9 mouse cellular contexts compared by ENCODE assay signal in genomic region chr17:56289371-56290331, GRCm38 (mm10). TPM values are rescaled to one million over a fixed set of nuclear protein-coding genes. Genes with fewer than 3 reads are reported as not detected.
DNase-seq lines count a peak whose midpoint lies in the region; ATAC-seq and TF ChIP-seq lines count a peak whose summit lies in the region.
"Had no signal": no experiment of that assay in that cellular context is flagged by ENCODE, and none has a peak within 500 bp of the region (broad histone marks: within the 10 kb centered on the region; RNA-seq: fewer than 3 reads in every experiment).

No protein-coding gene starts in this region.

- intact Hi-C loops in heart, postnatal 14 days (cut with DNase I), result loop anchor here (2.0 kb wide), 1 partner anchor 13 kb away; the partner anchor contains the start of gene Ticam1

- peak; percentile 53 to 65; a peak in 2 of 4 replicates for TF ChIP-seq EP300 in MEL (IDR thresholded peaks at IDR 0.05; ENCODE audit: low read depth in 1 of 2, low read length in 2 of 2)

- TF ChIP-seq POLR2A in MEL (IDR thresholded peaks at IDR 0.05; ENCODE audit: control insufficient read depth in 1 of 2, insufficient read depth in 1 of 2, low read depth in 1 of 2, low read length in 2 of 2, poor library complexity in 1 of 2), result no peak; a peak in 1 of 4 replicates

- H3K4me3 ChIP-seq in MEL (ENCODE audit: control insufficient read depth in 1 of 2, insufficient read depth in 1 of 2, low read depth in 2 of 2, low read length in 2 of 2), result peak overlapping the region; percentile 60 to 93
- H3K4me3 ChIP-seq in embryonic facial prominence, embryonic 12.5 days, result peak overlapping the region; percentile 53
- H3K4me3 ChIP-seq in limb, embryonic 13.5 days, result peak overlapping the region; percentile 63
- H3K4me3 ChIP-seq in midbrain, embryonic 12.5 days, result peak overlapping the region; percentile 43

- ATAC-seq in embryonic facial prominence, embryonic 12.5 days (ENCODE audit: insufficient number of reproducible peaks, insufficient read depth, low FRiP score, low TSS enrichment), result peak; percentile 8
- ATAC-seq in limb, embryonic 13.5 days (ENCODE audit: low FRiP score, low read depth), result peak; percentile 3; the same call in 1 of the 2 replicates
- ATAC-seq in midbrain, embryonic 12.5 days (ENCODE audit: low FRiP score, low read depth), result peak; percentile 25

- peaks cover 0 to 21% of the 10 kb centered on the region in 2 experiments; a peak in 2 of 4 replicates for H3K36me3 ChIP-seq in MEL (ENCODE audit: control insufficient read depth in 1 of 2, insufficient read depth in 2 of 2, low read length in 2 of 2)
- H3K36me3 ChIP-seq in embryonic facial prominence, embryonic 12.5 days, result peaks cover 23% of the 10 kb centered on the region
- H3K36me3 ChIP-seq in limb, embryonic 13.5 days, result peaks cover 26% of the 10 kb centered on the region
- peaks cover 7% of the 10 kb centered on the region; the same call in 1 of the 2 replicates for H3K36me3 ChIP-seq in midbrain, embryonic 12.5 days

- no peaks in the 10 kb centered on the region; the same call in 1 of the 2 replicates for H3K79me2 ChIP-seq in MEL (ENCODE audit: control insufficient read depth, insufficient read depth, low read length, poor library complexity)

- no peak for TF ChIP-seq RAD21 in MEL (IDR thresholded peaks at IDR 0.05; ENCODE audit: low read depth, low read length)

- H3K4me1 ChIP-seq in MEL (ENCODE audit: control insufficient read depth in 1 of 2, insufficient read depth in 2 of 2, low read length in 2 of 2), result peaks cover 6 to 36% of the 10 kb centered on the region in 2 experiments; a peak in 3 of 4 replicates
- peaks cover 27% of the 10 kb centered on the region for H3K4me1 ChIP-seq in embryonic facial prominence, embryonic 12.5 days
- H3K4me1 ChIP-seq in limb, embryonic 13.5 days, result peaks cover 41% of the 10 kb centered on the region
- H3K4me1 ChIP-seq in midbrain, embryonic 12.5 days, result peaks cover 35% of the 10 kb centered on the region

- peak overlapping the region; percentile 76 for H3K4me2 ChIP-seq in embryonic facial prominence, embryonic 12.5 days (replicated peaks)
- peak overlapping the region; percentile 84 for H3K4me2 ChIP-seq in limb, embryonic 13.5 days (replicated peaks)
- H3K4me2 ChIP-seq in midbrain, embryonic 12.5 days (replicated peaks), result peak overlapping the region; percentile 54

- peak overlapping the region; percentile 75 for H3K27ac ChIP-seq in MEL (ENCODE audit: control insufficient read depth, low read depth, low read length)
- H3K27ac ChIP-seq in embryonic facial prominence, embryonic 12.5 days, result peak overlapping the region; percentile 96
- peak overlapping the region; percentile 96 for H3K27ac ChIP-seq in limb, embryonic 13.5 days
- peak overlapping the region; percentile 73 for H3K27ac ChIP-seq in midbrain, embryonic 12.5 days (replicated peaks)

- peak overlapping the region; percentile 57 for H3K9ac ChIP-seq in MEL (ENCODE audit: control insufficient read depth, low read depth, low read length, poor library complexity, severe bottlenecking)
- H3K9ac ChIP-seq in embryonic facial prominence, embryonic 12.5 days, result peak overlapping the region; percentile 63
- peak overlapping the region; percentile 74 for H3K9ac ChIP-seq in limb, embryonic 13.5 days
- H3K9ac ChIP-seq in midbrain, embryonic 12.5 days (replicated peaks), result peak overlapping the region; percentile 45

- no peaks in the 10 kb centered on the region for H3K27me3 ChIP-seq in MEL (ENCODE audit: control insufficient read depth in 1 of 2, insufficient read depth in 2 of 2, low read length in 2 of 2)
- no peaks in the 10 kb centered on the region for H3K27me3 ChIP-seq in embryonic facial prominence, embryonic 12.5 days
- H3K27me3 ChIP-seq in limb, embryonic 13.5 days, result no peaks in the 10 kb centered on the region
- H3K27me3 ChIP-seq in midbrain, embryonic 12.5 days, result no peaks in the 10 kb centered on the region; the same call in 1 of the 2 replicates

- DNase-seq in 3T3-L1 (ENCODE audit: low read depth, low spot score), result peak; percentile 65
- DNase-seq in MEL (ENCODE audit: low read depth, low spot score), result peak; percentile 72
- DNase-seq in heart, postnatal 14 days, result peak; percentile 62 to 75
- DNase-seq in thymus, postnatal 25 days, result peak; percentile 58
- DNase-seq in frontal cortex, adult 2 months (ENCODE audit: extremely low spot score in 1 of 2, low spot score in 1 of 2), result no peak

- no peak for TF ChIP-seq CTCF in MEL (IDR thresholded peaks at IDR 0.05 in 2 of 3, conservative IDR thresholded peaks at IDR 0.05 in 1 of 3; ENCODE audit: control insufficient read depth in 1 of 3, insufficient read depth in 1 of 3, low read depth in 2 of 3, low read length in 3 of 3, poor library complexity in 1 of 3, severe bottlenecking in 1 of 3)

- no peaks in the 10 kb centered on the region for H3K9me3 ChIP-seq in MEL (replicated peaks; ENCODE audit: insufficient read depth, low read length)
- H3K9me3 ChIP-seq in embryonic facial prominence, embryonic 12.5 days, result no peaks in the 10 kb centered on the region
- no peaks in the 10 kb centered on the region for H3K9me3 ChIP-seq in limb, embryonic 13.5 days
- no peaks in the 10 kb centered on the region for H3K9me3 ChIP-seq in midbrain, embryonic 12.5 days

- under 1% methylated on average over 23 of the region's 23 CpGs for WGBS in embryonic facial prominence, embryonic 12.5 days
- WGBS in limb, embryonic 13.5 days, result under 1% methylated on average over 23 of the region's 23 CpGs
- WGBS in midbrain, embryonic 12.5 days, result 1% methylated on average over 23 of the region's 23 CpGs

TF ChIP-seq in MEL, 35 proteins besides CTCF, POLR2A, EP300 and RAD21 (continues in another document):
- TF ChIP-seq TBP (IDR thresholded peaks at IDR 0.05; ENCODE audit: low read depth, low read length), result no peak
- TF ChIP-seq MEF2A (IDR thresholded peaks at IDR 0.05; ENCODE audit: extremely low read depth, insufficient replicate concordance, low read depth, low read length, poor library complexity, severe bottlenecking), result no peak
- no peak for TF ChIP-seq E2F4 (IDR thresholded peaks at IDR 0.05; ENCODE audit: borderline replicate concordance, low read depth, low read length)
- TF ChIP-seq UBTF (IDR thresholded peaks at IDR 0.05; ENCODE audit: borderline replicate concordance, insufficient read depth, low read depth, low read length), result no peak
- no peak for TF ChIP-seq ELF1 (IDR thresholded peaks at IDR 0.05; ENCODE audit: low read depth, low read length)
- TF ChIP-seq BHLHE40 (IDR thresholded peaks at IDR 0.05; ENCODE audit: borderline replicate concordance, low read depth, low read length), result peak; percentile 94

RNA-seq across cellular contexts. Expression of gene Plin3, which starts 3.0 kb away (rescaled TPM):
- total RNA-seq in MEL (2012; rRNA removed), result 6.6 and 7.6 TPM in 2 replicates
- polyA plus RNA-seq in MEL (2012; ENCODE audit: insufficient read depth in 1 of 2, insufficient read length in 2 of 2, low read depth in 1 of 2, low replicate concordance in 2 of 2, missing spikeins in 1 of 2), result 10 to 100 TPM in 1 of 2 experiments, not detected in 1; 13.1 TPM
- 56.6 and 67.4 TPM in 2 replicates for polyA plus RNA-seq in embryonic facial prominence, embryonic 12.5 days (2016; fragmentation: Nextera tagmentation; extraction: Ambion mirVana)
- total RNA-seq in heart, postnatal 14 days (2021), result 100 to 1,000 TPM; 115 to 133 TPM
- polyA plus RNA-seq in limb, embryonic 13.5 days (2015; fragmentation: Nextera tagmentation; extraction: Ambion mirVana), result 78.1 and 80.4 TPM in 2 replicates
- polyA plus RNA-seq in midbrain, embryonic 12.5 days (2016; fragmentation: Nextera tagmentation; extraction: Ambion mirVana), result 28.9 and 29.0 TPM in 2 replicates
- polyA plus RNA-seq in frontal cortex, adult 2 months (2012; rRNA removed), result 10.8 and 11.2 TPM in 2 replicates

RNA-seq across cellular contexts. Expression of gene Arrdc5, which starts 10.4 kb away (rescaled TPM):
- not detected in 2 replicates for total RNA-seq in MEL (2012; rRNA removed)
- not detected for polyA plus RNA-seq in MEL (2012; ENCODE audit: insufficient read depth in 1 of 2, insufficient read length in 2 of 2, low read depth in 1 of 2, low replicate concordance in 2 of 2, missing spikeins in 1 of 2)
- not detected in 2 replicates for polyA plus RNA-seq in embryonic facial prominence, embryonic 12.5 days (2016; fragmentation: Nextera tagmentation; extraction: Ambion mirVana)
- total RNA-seq in heart, postnatal 14 days (2021), result under 1 TPM in 1 of 2 experiments, not detected in 1; 0.36 TPM
- polyA plus RNA-seq in limb, embryonic 13.5 days (2015; fragmentation: Nextera tagmentation; extraction: Ambion mirVana), result not detected in 2 replicates
- polyA plus RNA-seq in midbrain, embryonic 12.5 days (2016; fragmentation: Nextera tagmentation; extraction: Ambion mirVana), result not detected in 2 replicates
- polyA plus RNA-seq in frontal cortex, adult 2 months (2012; rRNA removed), result not detected in 2 replicates
- total RNA-seq: gastrocnemius, postnatal 4 days had no signal

RNA-seq across cellular contexts. Expression of gene Ticam1, which starts 13.1 kb away (rescaled TPM):
- total RNA-seq in MEL (2012; rRNA removed), result 3.5 and 4.6 TPM in 2 replicates
- polyA plus RNA-seq in MEL (2012; ENCODE audit: insufficient read depth in 1 of 2, insufficient read length in 2 of 2, low read depth in 1 of 2, low replicate concordance in 2 of 2, missing spikeins in 1 of 2), result 1 to 10 TPM in 1 of 2 experiments, not detected in 1; 8.7 TPM
- 2.7 and 3.5 TPM in 2 replicates for polyA plus RNA-seq in embryonic facial prominence, embryonic 12.5 days (2016; fragmentation: Nextera tagmentation; extraction: Ambion mirVana)
- 10 to 100 TPM in 1 of 2 experiments, 1 to 10 TPM in 1; 9.5 to 11.4 TPM for total RNA-seq in heart, postnatal 14 days (2021)
- polyA plus RNA-seq in limb, embryonic 13.5 days (2015; fragmentation: Nextera tagmentation; extraction: Ambion mirVana), result 4.4 and 4.6 TPM in 2 replicates
- 1.7 TPM in 2 replicates for polyA plus RNA-seq in midbrain, embryonic 12.5 days (2016; fragmentation: Nextera tagmentation; extraction: Ambion mirVana)
- 4.5 and 5.0 TPM in 2 replicates for polyA plus RNA-seq in frontal cortex, adult 2 months (2012; rRNA removed)

RNA-seq across cellular contexts. Expression of gene Uhrf1, which starts 13.5 kb away (rescaled TPM):
- total RNA-seq in MEL (2012; rRNA removed), result 185 and 201 TPM in 2 replicates
- 100 to 1,000 TPM; 115 to 133 TPM for polyA plus RNA-seq in MEL (2012; ENCODE audit: insufficient read depth in 1 of 2, insufficient read length in 2 of 2, low read depth in 1 of 2, low replicate concordance in 2 of 2, missing spikeins in 1 of 2)
- polyA plus RNA-seq in embryonic facial prominence, embryonic 12.5 days (2016; fragmentation: Nextera tagmentation; extraction: Ambion mirVana), result 157 and 160 TPM in 2 replicates
- total RNA-seq in heart, postnatal 14 days (2021), result 10 to 100 TPM in 1 of 2 experiments, 1 to 10 TPM in 1; 4.8 to 12.2 TPM
- 136 and 146 TPM in 2 replicates for polyA plus RNA-seq in limb, embryonic 13.5 days (2015; fragmentation: Nextera tagmentation; extraction: Ambion mirVana)
- 161 and 166 TPM in 2 replicates for polyA plus RNA-seq in midbrain, embryonic 12.5 days (2016; fragmentation: Nextera tagmentation; extraction: Ambion mirVana)
- polyA plus RNA-seq in frontal cortex, adult 2 months (2012; rRNA removed), result 1.8 and 2.1 TPM in 2 replicates

RNA-seq across cellular contexts. Expression of gene Fem1a, which starts 33.0 kb away (rescaled TPM):
- 16.2 and 21.5 TPM in 2 replicates for total RNA-seq in MEL (2012; rRNA removed)
- 10 to 100 TPM in 1 of 2 experiments, not detected in 1; 17.1 TPM for polyA plus RNA-seq in MEL (2012; ENCODE audit: insufficient read depth in 1 of 2, insufficient read length in 2 of 2, low read depth in 1 of 2, low replicate concordance in 2 of 2, missing spikeins in 1 of 2)
- 15.3 and 15.5 TPM in 2 replicates for polyA plus RNA-seq in embryonic facial prominence, embryonic 12.5 days (2016; fragmentation: Nextera tagmentation; extraction: Ambion mirVana)
- 10 to 100 TPM; 90.4 to 94.6 TPM for total RNA-seq in heart, postnatal 14 days (2021)
- 12.3 and 13.7 TPM in 2 replicates for polyA plus RNA-seq in limb, embryonic 13.5 days (2015; fragmentation: Nextera tagmentation; extraction: Ambion mirVana)
- polyA plus RNA-seq in midbrain, embryonic 12.5 days (2016; fragmentation: Nextera tagmentation; extraction: Ambion mirVana), result 17.9 and 18.6 TPM in 2 replicates
- polyA plus RNA-seq in frontal cortex, adult 2 months (2012; rRNA removed), result 23.7 and 24.1 TPM in 2 replicates

Comparison
In these comparisons a context has a peak if more than half of its experiments do, and no peak if none do; other contexts are left out.
1. DNase-seq: peak in 3T3-L1 (single experiment), MEL (single experiment), heart, postnatal 14 days (2 of 2) and thymus, postnatal 25 days (single experiment); none in frontal cortex, adult 2 months (0 of 2).
2. Peak in every context shown above with its lines, with median percentiles within 50 percentile points of each other: H3K27ac ChIP-seq, H3K4me3 ChIP-seq, H3K9ac ChIP-seq, ATAC-seq and H3K4me2 ChIP-seq.